Mouse (Mus musculus) heart, postnatal 10 days (tissue): ENCODE measurements at regions not wholly inside any gene's neighbourhood (a gene's known extent, or its start where the extent isn't known, plus 50 kb on each side); places are given as distances from the start of the nearest gene placed in this dataset.

Experiments used
- DNase-seq, 2 experiments: peaks; one replicate each; pipeline ENCODE4 v3.0.0; 2021
- intact Hi-C: fragments of 180-260 bp; cut with DNase I; formaldehyde crosslinking; loops from one replicate; pipeline ENCODE4 v1.15.1; 2025

- intact Hi-C loops = no loop called here
- DNase-seq = no peak
These were observed 133.8 kb upstream of the Gdf10 start for GRCm38 (mm10) chr14:33789556-33789955.

DNA sequence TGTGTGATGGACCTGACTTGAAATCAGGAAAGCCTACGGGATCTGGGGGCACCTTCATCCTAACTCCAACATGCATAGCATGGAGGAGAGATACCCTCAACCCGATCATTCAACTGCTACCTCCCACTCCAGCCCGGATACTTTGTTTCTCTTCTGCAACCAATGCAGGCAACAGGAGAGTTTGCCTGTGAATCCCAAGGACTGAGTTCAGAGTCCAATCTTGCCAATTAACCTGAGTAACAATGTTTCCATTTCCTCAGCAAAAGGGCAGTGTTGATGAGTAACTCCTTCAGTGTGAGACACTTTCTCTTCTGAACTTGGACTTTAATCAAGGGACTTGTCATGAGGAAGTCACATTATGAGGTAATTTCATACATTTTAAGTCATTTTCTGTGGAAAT lies 129.1 kb upstream of the Gdf10 start:
- no peak for DNase-seq
- intact Hi-C loops = no loop called here

GRCm38 (mm10) chr14:33797551-33798303 lies 125.7 kb upstream of the Gdf10 start:
- intact Hi-C loops = no loop called here
- peak in 1 of 2 experiments; percentile 36 for DNase-seq

GRCm38 (mm10) chr14:33804321-33804720 lies 119.1 kb upstream of the Gdf10 start:
- intact Hi-C loops = no loop called here
- no peak for DNase-seq

DNA sequence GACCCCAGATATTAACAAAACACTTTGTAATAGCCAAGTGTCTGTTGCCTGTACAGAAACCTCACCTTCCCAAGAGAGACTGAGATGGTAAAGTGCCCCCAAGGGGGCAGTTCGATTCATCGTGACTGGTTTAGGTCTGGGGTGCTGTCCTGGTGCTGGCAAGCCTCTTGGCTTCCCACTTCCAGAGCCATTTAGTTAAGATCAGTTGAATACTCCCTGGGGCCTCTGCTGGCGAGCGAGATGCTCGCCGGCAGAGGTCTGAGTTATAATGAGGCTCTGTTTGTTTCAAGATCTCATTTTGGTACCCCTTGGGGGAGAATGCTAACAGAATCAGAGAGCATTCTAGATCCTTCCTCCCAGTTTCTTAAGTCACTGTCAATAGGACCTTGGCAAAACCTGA lies 118.7 kb upstream of the Gdf10 start:
- DNase-seq = no peak
- intact Hi-C loops = no loop called here

- intact Hi-C loops = no loop called here
- no peak for DNase-seq
These were observed 116.2 kb upstream of the Gdf10 start for GRCm38 (mm10) chr14:33807196-33807595.

- intact Hi-C loops = no loop called here
- peak; percentile 44 to 49 for DNase-seq
These were observed 114.7 kb upstream of the Gdf10 start for GRCm38 (mm10) chr14:33808593-33809265.

- intact Hi-C loops = no loop called here
- DNase-seq = no peak
These were observed 112.8 kb upstream of the Gdf10 start for GRCm38 (mm10) chr14:33810584-33810983.

DNA sequence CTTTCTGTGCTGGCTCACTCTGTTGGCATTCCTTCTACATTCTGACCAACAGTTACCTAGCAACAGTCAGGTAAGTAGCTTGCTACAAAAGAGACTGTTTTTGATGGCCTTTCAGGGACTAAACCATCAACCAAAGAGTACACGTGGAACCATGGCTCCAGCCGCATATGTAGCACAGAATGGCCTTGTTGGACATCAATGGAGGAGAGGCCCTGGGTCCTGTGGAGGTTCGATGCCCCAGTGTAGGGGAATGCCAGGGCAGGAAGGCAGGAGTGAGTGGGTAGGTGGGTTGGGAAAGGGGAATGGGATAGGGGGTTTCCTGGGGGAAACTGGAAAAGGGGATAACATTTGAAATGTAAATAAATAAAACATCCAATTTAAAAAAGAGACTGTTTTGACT lies 112.1 kb upstream of the Gdf10 start:
- intact Hi-C loops = no loop called here
- DNase-seq = no peak

- DNase-seq = no peak
- intact Hi-C loops = no loop called here
These were observed 111.1 kb upstream of the Gdf10 start for GRCm38 (mm10) chr14:33812266-33812665.

DNA sequence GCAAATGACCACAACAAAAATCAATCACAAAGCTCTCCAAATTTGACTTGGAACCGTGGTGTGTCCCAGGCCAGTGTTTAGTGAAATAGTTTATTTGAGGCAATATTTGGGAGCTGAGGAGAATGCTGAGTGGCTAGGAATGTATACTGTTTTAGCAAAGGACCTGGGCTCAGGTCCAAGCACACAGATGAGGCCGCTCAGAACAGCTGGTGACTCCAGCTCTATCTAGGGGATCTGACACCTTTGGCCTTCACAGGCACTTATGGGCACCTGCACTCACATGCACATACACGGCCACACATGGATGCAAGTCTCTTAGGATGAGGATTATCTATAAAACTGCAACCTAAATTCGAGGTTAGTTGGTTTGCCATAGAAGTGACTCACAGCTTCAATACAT lies 110.6 kb upstream of the Gdf10 start:
- intact Hi-C loops = no loop called here
- DNase-seq = no peak

- DNase-seq = no peak
- intact Hi-C loops = no loop called here
These were observed 110.1 kb upstream of the Gdf10 start for GRCm38 (mm10) chr14:33813274-33813673.

DNA sequence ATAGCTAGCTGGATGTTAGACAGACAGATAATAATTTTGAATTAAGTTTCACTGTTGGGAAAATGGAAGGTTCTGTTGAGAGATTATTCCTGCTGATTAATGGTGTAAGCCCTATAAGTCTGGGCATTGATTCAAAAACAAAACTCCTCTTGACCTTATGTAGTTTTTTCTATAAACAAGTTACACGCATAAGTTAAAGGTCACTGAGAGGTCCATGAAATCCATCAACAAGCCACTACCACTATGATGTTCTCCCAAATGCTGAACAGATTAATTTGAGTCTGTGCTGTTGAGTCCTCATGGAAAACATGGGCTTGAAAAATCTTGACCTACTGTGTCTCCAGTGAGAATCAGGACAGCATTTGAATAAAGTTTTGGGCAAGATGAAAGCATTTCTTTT lies 109.3 kb upstream of the Gdf10 start:
- DNase-seq = no peak
- intact Hi-C loops = no loop called here

- DNase-seq = no peak
- intact Hi-C loops = no loop called here
These were observed 108.8 kb upstream of the Gdf10 start for GRCm38 (mm10) chr14:33814599-33814998.

GRCm38 (mm10) chr14:33820541-33821260 lies 102.7 kb upstream of the Gdf10 start:
- intact Hi-C loops = no loop called here
- DNase-seq = no peak

DNA sequence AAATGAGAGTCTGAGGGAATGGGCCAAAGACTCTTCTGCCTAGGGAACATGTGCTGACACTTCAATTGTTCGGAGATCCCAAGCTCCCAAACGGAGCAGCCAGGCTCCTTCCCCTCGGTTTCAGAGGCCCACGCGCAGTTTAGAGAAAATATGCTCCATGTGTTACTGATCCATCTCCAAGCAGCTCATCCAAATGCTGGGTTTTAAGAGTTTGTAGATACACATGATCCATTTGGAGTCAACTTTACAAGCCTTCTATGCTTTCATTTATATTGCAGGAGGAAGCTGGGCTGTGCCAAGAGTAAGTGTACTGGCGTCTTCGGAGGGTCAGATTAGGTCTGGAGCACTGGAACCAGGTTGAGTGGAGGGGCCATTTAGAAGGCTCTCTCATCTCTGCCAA lies 102.0 kb upstream of the Gdf10 start:
- intact Hi-C loops = no loop called here
- no peak for DNase-seq

GRCm38 (mm10) chr14:33824421-33824874 lies 98.9 kb upstream of the Gdf10 start:
- intact Hi-C loops = no loop called here
- no peak for DNase-seq

DNA sequence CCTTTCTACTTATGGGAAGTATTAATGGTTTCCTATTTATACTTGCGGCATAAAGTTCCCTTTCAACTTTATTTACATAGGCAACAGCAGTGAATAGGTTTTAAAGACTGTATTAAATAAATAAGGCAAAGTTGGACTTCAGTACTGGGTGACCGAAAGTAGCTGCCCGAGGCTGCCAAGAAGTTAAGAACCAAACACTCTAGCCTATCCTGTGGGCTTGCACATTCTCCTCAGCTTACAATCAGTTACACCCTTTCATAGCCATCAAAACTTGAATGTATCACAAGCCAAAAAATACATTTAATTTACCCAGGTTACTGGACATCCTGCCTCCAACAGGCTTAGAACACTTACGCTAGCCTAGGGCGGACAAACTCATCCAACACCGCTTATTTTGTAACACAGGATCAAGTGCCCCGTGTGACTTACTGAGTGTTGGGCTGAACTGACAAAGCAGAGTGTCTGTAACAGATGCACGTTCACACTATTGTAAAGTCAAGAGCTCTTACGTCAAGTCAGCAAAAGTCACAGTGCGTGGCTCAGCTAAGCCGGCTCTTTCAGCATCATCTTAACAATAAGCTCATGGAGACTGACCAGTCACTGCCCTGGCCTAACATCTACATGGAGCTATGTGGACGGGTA lies 97.3 kb upstream of the Gdf10 start:
- DNase-seq = no peak
- intact Hi-C loops = no loop called here

- no peak for DNase-seq
- intact Hi-C loops = no loop called here
These were observed 90.6 kb upstream of the Gdf10 start for GRCm38 (mm10) chr14:33832650-33833319.

DNA sequence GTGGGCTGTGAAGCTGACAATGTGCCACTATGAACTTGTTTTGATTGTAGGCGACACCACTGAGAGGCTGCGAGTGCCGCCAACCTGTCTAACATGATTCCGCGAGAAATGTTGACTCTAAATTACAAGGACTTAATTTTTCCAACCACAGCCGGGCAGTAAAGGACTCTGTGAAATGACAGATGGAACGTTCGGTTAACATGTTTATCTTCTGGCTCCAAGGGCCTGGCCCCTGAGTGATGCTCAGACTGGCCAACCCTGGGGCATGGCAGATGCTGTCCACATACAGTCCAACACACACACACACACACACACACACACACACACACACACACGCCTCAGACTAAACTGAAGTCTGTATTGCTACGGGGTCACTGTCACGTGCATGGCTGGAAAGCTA lies 87.0 kb upstream of the Gdf10 start:
- no peak for DNase-seq
- intact Hi-C loops = no loop called here

- DNase-seq = peak; percentile 34 to 41
These were observed 81.6 kb upstream of the Gdf10 start for GRCm38 (mm10) chr14:33841821-33842220.

More at GRCm38 (mm10) chr14:33841821-33842220, 81.6 kb upstream of the Gdf10 start:
- intact Hi-C loops = no loop called here
